Mouse (Mus musculus) kidney, adult 2 months (tissue): ENCODE results near the gene Gm47996.
"Not testable (repeated sequence)": the region's sequence is repeated elsewhere in the genome, so short reads cannot be mapped to it uniquely, and the experiment has no call there.

Experiments
- CTCF ChIP-seq: fragments of 200-500 bp; conservative IDR thresholded peaks from 2 replicates; pipeline ENCODE4 v1.5.1; 2011; ENCODE audit warnings: low read depth, mild to moderate bottlenecking, control low read depth, low read length, moderate library complexity, mixed read lengths; ENCODE audit not compliant: insufficient read depth, insufficient read length
- POLR2A ChIP-seq: fragments of 200-500 bp; IDR thresholded peaks from one replicate; pipeline ENCODE4 v1.6.1; 2011; ENCODE audit warnings: low read depth, low read length, control low read depth

DNA sequence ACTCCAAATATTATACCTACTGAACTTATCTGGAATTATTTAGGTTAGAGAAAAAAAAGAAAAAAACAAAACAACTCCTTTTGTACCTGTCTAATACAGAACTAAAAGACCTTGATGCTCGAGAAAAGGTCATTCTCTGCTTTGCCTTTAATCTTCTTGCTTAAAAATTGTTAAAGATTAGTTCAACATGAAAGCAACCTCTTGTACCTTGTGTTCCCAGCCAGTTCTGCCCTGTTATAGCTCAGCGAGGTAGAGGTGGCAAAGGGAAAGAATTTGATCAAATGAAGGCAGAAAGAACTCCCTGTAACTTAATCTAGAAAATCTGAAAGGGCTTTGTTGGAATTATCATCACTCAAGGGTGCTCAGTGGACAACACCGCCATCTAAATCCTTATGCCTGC is 23.7 kb upstream of the Gm47996 start:
- TF ChIP-seq CTCF, POLR2A: not testable (repeated sequence)
